Mouse (Mus musculus) lung, postnatal 0 days (tissue): ENCODE data around the gene Plxnb3.
"Not testable (repeated sequence)": the region's sequence is repeated elsewhere in the genome, so short reads cannot be mapped to it uniquely, and the experiment has no call there.

Source experiments
- CTCF ChIP-seq: IDR thresholded peaks from 2 replicates; pipeline ENCODE4 v1.5.1; 2016; ENCODE audit warnings: antibody characterized with exemption, mild to moderate bottlenecking
- EP300 ChIP-seq: IDR thresholded peaks from 2 replicates; pipeline ENCODE4 v1.6.1; 2016; ENCODE audit warnings: antibody characterized with exemption, mild to moderate bottlenecking, control low read depth

DNA sequence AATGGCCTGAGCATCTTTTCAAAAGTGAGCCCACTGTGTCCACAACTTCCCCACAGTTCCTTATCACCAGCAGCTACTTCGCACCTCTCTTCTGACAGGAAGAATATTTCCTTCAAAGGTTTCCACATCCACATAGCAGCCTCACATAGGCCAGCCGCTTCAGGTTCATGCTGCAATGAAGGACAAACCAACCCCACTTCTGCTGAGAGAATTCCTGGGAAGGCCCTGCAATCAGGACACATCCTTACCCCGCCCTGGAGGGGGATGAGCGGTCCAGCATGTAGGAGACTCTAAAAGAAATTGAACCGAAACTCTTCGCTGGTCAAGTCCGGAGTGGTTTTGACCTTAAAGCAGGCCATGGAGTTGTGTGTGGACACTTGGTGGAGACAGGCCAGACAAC lies 17.0 kb upstream of the Plxnb3 start:
- not testable (repeated sequence) for TF ChIP-seq CTCF, EP300
